In the genomic region with DNA sequence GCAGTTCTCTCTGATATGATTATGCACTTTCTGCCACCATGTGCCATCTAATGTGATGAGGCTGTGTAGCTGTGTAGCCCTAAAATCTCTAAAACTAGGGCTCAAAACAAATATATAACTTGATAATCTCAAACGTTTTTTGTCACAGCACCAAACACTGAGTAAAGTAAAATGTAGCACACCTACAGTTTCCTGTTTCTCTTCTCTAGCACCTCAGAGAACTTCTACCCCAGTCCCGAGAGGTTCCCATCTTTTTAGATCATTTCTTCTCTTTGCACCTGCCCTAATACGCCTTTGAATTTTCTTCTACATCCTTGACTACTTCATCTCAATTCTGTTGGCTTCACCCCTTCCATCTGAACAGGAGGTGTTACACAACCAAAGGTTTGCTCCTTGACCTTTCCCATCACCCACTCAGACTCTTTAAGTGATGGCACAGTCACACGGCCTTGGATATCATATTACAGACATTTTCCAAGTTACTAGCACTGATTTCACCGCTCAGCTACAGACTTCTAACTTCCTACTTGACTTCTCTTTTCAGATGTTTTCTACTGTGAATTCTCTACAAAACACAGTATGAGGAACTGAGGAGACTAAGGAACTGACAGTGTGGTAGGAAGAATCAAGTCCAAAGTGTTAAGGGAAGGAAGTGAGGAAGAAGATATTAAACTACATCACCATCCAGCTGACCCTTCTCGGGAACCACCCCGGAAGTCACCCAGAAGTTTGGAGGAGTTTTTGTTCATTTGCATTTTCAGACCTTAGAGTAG, we compare ENCODE assay signal across 14 mouse cellular contexts.
DNase-seq lines count a peak whose midpoint lies in the region; ATAC-seq lines count a peak whose summit lies in the region.
"Had no signal": no experiment of that assay in that cellular context is flagged by ENCODE, and none has a peak within 500 bp of the region (broad histone marks: within the 10 kb centered on the region; RNA-seq: fewer than 3 reads in every experiment).

No protein-coding gene starts in this region.

- peak; percentile 72 for ATAC-seq in megakaryocyte, adult 5-6 weeks (ENCODE audit: poor library complexity, severe bottlenecking)
- ATAC-seq: forebrain, embryonic 16.5 days; Patski had no signal

- peak; percentile 30 for DNase-seq in adrenal gland, adult 8-10 months
- DNase-seq in adrenal gland, postnatal 25 days: no peak
- DNase-seq in 3T3-L1 (ENCODE audit: low read depth, low spot score): peak; percentile 57
- DNase-seq in adrenal gland, postnatal 36 days: peak; percentile 33 to 40
- DNase-seq in cerebellum, adult 8-10 months: no peak
- DNase-seq in left cerebral cortex, adult 18-20 months (ENCODE audit: low spot score in 2 of 2): no peak
- no peak for DNase-seq in urinary bladder, postnatal 25 days (ENCODE audit: low spot score)
- DNase-seq: cerebellum, postnatal 14 days; gastrocnemius, postnatal 10 days; kidney, adult 8-10 months; thymus, adult 18-20 months had no signal

Comparison
In these comparisons a context has a peak if more than half of its experiments do, and no peak if none do; other contexts are left out.
1. DNase-seq: peak in adrenal gland, adult 8-10 months (single experiment), 3T3-L1 (single experiment) and adrenal gland, postnatal 36 days (2 of 2); none in adrenal gland, postnatal 25 days (single experiment), cerebellum, adult 8-10 months (single experiment), left cerebral cortex, adult 18-20 months (0 of 2) and urinary bladder, postnatal 25 days (single experiment).